Mouse (Mus musculus) forebrain, embryonic 13.5 days (tissue): ENCODE measurements at regions not wholly inside any gene's neighbourhood (a gene's known extent, or its start where the extent isn't known, plus 50 kb on each side); places are given as distances from the start of the nearest gene placed in this dataset.

Experiments used
- ATAC-seq: fragments of 200-750 bp; cut with Nextera tagmentation; 2 replicates; pipeline ENCODE4 v1.8.0; 2017
- H3K27ac ChIP-seq: fragments of 300-500 bp; sonication (generic); 2 replicates; pipeline ENCODE4 v1.5.1; 2015; ENCODE audit warnings: inconsistent platforms, mild to moderate bottlenecking, moderate library complexity
- H3K27me3 ChIP-seq: fragments of 300-500 bp; sonication (generic); 2 replicates; pipeline ENCODE4 v1.6.1; 2015; ENCODE audit warnings: mild to moderate bottlenecking, inconsistent platforms
- H3K36me3 ChIP-seq: fragments of 300-500 bp; sonication (generic); 2 replicates; pipeline ENCODE4 v1.6.1; 2015; ENCODE audit warnings: mild to moderate bottlenecking, inconsistent platforms; ENCODE audit not compliant: poor library complexity, severe bottlenecking
- H3K4me1 ChIP-seq: fragments of 300-500 bp; sonication (generic); 2 replicates; pipeline ENCODE4 v1.6.1; 2015; ENCODE audit warnings: inconsistent platforms
- H3K4me2 ChIP-seq: fragments of 300-500 bp; sonication (generic); 2 replicates; pipeline ENCODE4 v1.6.1; 2015; ENCODE audit warnings: inconsistent platforms, mild to moderate bottlenecking, moderate library complexity
- H3K4me3 ChIP-seq: fragments of 300-500 bp; sonication (generic); 2 replicates; pipeline ENCODE4 v1.5.1; 2015; ENCODE audit warnings: mild to moderate bottlenecking, inconsistent platforms
- H3K9ac ChIP-seq: fragments of 300-500 bp; sonication (generic); 2 replicates; pipeline ENCODE4 v1.6.1; 2015; ENCODE audit warnings: mild to moderate bottlenecking, inconsistent platforms
- H3K9me3 ChIP-seq: fragments of 300-500 bp; sonication (generic); replicated peaks from 2 replicates; pipeline ENCODE4 v1.6.1; 2016; ENCODE audit warnings: inconsistent platforms
- WGBS: fragments of 180-500 bp; shearing (Covaris S2); methylation state at CpG from one replicate; pipeline ENCODE4 v1.1.7; 2015; 5-methylcytosine and 5-hydroxymethylcytosine counted together

- peaks cover 43% of the 10 kb centered on the region for H3K4me1 ChIP-seq
- WGBS = 90% methylated on average over 10 of the region's 10 CpGs
- H3K27me3 ChIP-seq = no peaks in the 10 kb centered on the region
- H3K36me3 ChIP-seq = no peaks in the 10 kb centered on the region
- no peak for ATAC-seq
- no peaks in the 10 kb centered on the region for H3K9me3 ChIP-seq
- no peak overlapping the region for H3K4me3 ChIP-seq
- 0 out of 2 replicates have a peak overlapping the region, but pooled peaks have one; percentile 1 for H3K27ac ChIP-seq
- no peak overlapping the region for H3K9ac ChIP-seq
- H3K4me2 ChIP-seq = no peak overlapping the region
Observed at GRCm38 (mm10) chr5:111527741-111528140, 110.6 kb downstream of the Mn1 start.

GRCm38 (mm10) chr5:111529096-111529495 is 111.9 kb downstream of the Mn1 start:
- Histone ChIP-seq H3K4me3 (no peak overlapping the region), H3K36me3 (no peaks in the 10 kb centered on the region), H3K9me3 (no peaks in the 10 kb centered on the region), H3K27me3 (no peaks in the 10 kb centered on the region), H3K4me1 (peaks cover 44% of the 10 kb centered on the region), H3K27ac (peak overlapping the region; percentile 71), H3K9ac (peak overlapping the region; percentile 48; the same call in 1 of the 2 replicates), H3K4me2 (no peak overlapping the region; the same call in 1 of the 2 replicates)
- peak; percentile 56 for ATAC-seq
- 4% methylated on average over 9 of the region's 9 CpGs for WGBS

GRCm38 (mm10) chr5:111530628-111531524 is 113.7 kb downstream of the Mn1 start:
- Histone ChIP-seq H3K4me2 (peak overlapping the region; percentile 11), H3K27me3 (no peaks in the 10 kb centered on the region), H3K27ac (peak overlapping the region; percentile 45; the same call in 1 of the 2 replicates), H3K9me3 (no peaks in the 10 kb centered on the region), H3K4me1 (peaks cover 61% of the 10 kb centered on the region), H3K4me3 (no peak overlapping the region), H3K9ac (peak overlapping the region; percentile 14; the same call in 1 of the 2 replicates), H3K36me3 (no peaks in the 10 kb centered on the region)
- ATAC-seq = no peak; the same call in 1 of the 2 replicates
- 22% methylated on average over 26 of the region's 26 CpGs for WGBS

GRCm38 (mm10) chr5:111532446-111533035 is 115.4 kb downstream of the Mn1 start:
- Histone ChIP-seq H3K36me3 (no peaks in the 10 kb centered on the region), H3K4me1 (peaks cover 67% of the 10 kb centered on the region), H3K9ac (no peak overlapping the region), H3K27ac (no peak overlapping the region), H3K27me3 (no peaks in the 10 kb centered on the region), H3K9me3 (no peaks in the 10 kb centered on the region), H3K4me2 (no peak overlapping the region), H3K4me3 (no peak overlapping the region)
- no peak for ATAC-seq
- WGBS = 89% methylated on average over 9 of the region's 9 CpGs

- Histone ChIP-seq H3K4me3 (no peak overlapping the region), H3K4me1 (peaks cover 73% of the 10 kb centered on the region), H3K4me2 (no peak overlapping the region), H3K27ac (peak overlapping the region; percentile 51; the same call in 1 of the 2 replicates), H3K9me3 (no peaks in the 10 kb centered on the region), H3K9ac (no peak overlapping the region), H3K36me3 (no peaks in the 10 kb centered on the region), H3K27me3 (no peaks in the 10 kb centered on the region)
- 48% methylated on average over 13 of the region's 13 CpGs for WGBS
- ATAC-seq = peak; percentile 17; the same call in 1 of the 2 replicates
Observed at GRCm38 (mm10) chr5:111535978-111536377, 118.8 kb downstream of the Mn1 start.

GRCm38 (mm10) chr5:111538560-111539450 is 121.6 kb downstream of the Mn1 start:
- Histone ChIP-seq H3K4me3 (no peak overlapping the region), H3K27me3 (no peaks in the 10 kb centered on the region), H3K9ac (peak overlapping the region; percentile 30; the same call in 1 of the 2 replicates), H3K36me3 (no peaks in the 10 kb centered on the region), H3K27ac (peak overlapping the region; percentile 77), H3K4me2 (no peak overlapping the region; the same call in 1 of the 2 replicates), H3K4me1 (peaks cover 65% of the 10 kb centered on the region), H3K9me3 (no peaks in the 10 kb centered on the region)
- ATAC-seq = peak; percentile 88
- WGBS = 31% methylated on average over 13 of the region's 13 CpGs

GRCm38 (mm10) chr5:111540486-111540885 is 123.3 kb downstream of the Mn1 start:
- 6% methylated on average over 3 of the region's 3 CpGs for WGBS
- H3K36me3 ChIP-seq = no peaks in the 10 kb centered on the region
- no peaks in the 10 kb centered on the region for H3K9me3 ChIP-seq
- H3K27ac ChIP-seq = no peak overlapping the region; the same call in 1 of the 2 replicates
- no peak overlapping the region for H3K4me2 ChIP-seq
- H3K27me3 ChIP-seq = no peaks in the 10 kb centered on the region
- no peak overlapping the region for H3K9ac ChIP-seq
- no peak overlapping the region for H3K4me3 ChIP-seq
- ATAC-seq = no peak
- peaks cover 51% of the 10 kb centered on the region for H3K4me1 ChIP-seq

- peaks cover 39% of the 10 kb centered on the region for H3K4me1 ChIP-seq
- H3K27me3 ChIP-seq = no peaks in the 10 kb centered on the region
- H3K27ac ChIP-seq = no peak overlapping the region
- 86% methylated on average over 3 of the region's 3 CpGs for WGBS
- H3K36me3 ChIP-seq = no peaks in the 10 kb centered on the region
- H3K9ac ChIP-seq = no peak overlapping the region
- H3K9me3 ChIP-seq = no peaks in the 10 kb centered on the region
- no peak for ATAC-seq
- H3K4me3 ChIP-seq = no peak overlapping the region
- no peak overlapping the region for H3K4me2 ChIP-seq
Observed at GRCm38 (mm10) chr5:111542077-111542476, 124.9 kb downstream of the Mn1 start.

GRCm38 (mm10) chr5:111543721-111544495 is 126.7 kb downstream of the Mn1 start:
- no peak overlapping the region for H3K4me2 ChIP-seq
- no peak overlapping the region for H3K27ac ChIP-seq
- H3K4me3 ChIP-seq = no peak overlapping the region
- no peaks in the 10 kb centered on the region for H3K27me3 ChIP-seq
- peaks cover 23% of the 10 kb centered on the region for H3K4me1 ChIP-seq
- no peak for ATAC-seq
- no peak overlapping the region for H3K9ac ChIP-seq
- 89% methylated on average over 9 of the region's 9 CpGs for WGBS
- H3K36me3 ChIP-seq = no peaks in the 10 kb centered on the region
- no peaks in the 10 kb centered on the region for H3K9me3 ChIP-seq

GRCm38 (mm10) chr5:111553471-111554382 is 136.6 kb downstream of the Mn1 start:
- no peak for ATAC-seq
- Histone ChIP-seq H3K27ac (peak overlapping the region; percentile 86), H3K27me3 (no peaks in the 10 kb centered on the region), H3K9me3 (no peaks in the 10 kb centered on the region), H3K4me3 (no peak overlapping the region), H3K4me2 (no peak overlapping the region), H3K9ac (no peak overlapping the region), H3K36me3 (no peaks in the 10 kb centered on the region), H3K4me1 (peaks cover 33% of the 10 kb centered on the region)
- WGBS = 70% methylated on average over 16 of the region's 16 CpGs
